Mouse (Mus musculus): Measurements from ENCODE around the gene Tex13c1.

The Tex13c1 gene

GRCm38 (mm10) chrX:43590860-43591259 is at the start of gene Tex13c1:
Gene Tex13c1 (plus strand): TSS chrX:43591160.
- no peak for DNase-seq (ENCODE audit: extremely low read depth, low read depth)
